Comparison of ENCODE assay signal across 26 mouse cellular contexts in genomic region chr9:45252395-45252794, GRCm38 (mm10). TPM values are rescaled to one million over a fixed set of nuclear protein-coding genes. Genes with fewer than 3 reads are reported as not detected.
DNase-seq lines count a peak whose midpoint lies in the region; ATAC-seq lines count a peak whose summit lies in the region.
"Had no signal": no experiment of that assay in that cellular context is flagged by ENCODE, and none has a peak within 500 bp of the region (broad histone marks: within the 10 kb centered on the region; RNA-seq: fewer than 3 reads in every experiment).

No protein-coding gene starts in this region.

- peak; percentile 10 for ATAC-seq in CD4-positive, CD25-positive, alpha-beta regulatory T cell, adult 4 months
- ATAC-seq: forebrain, embryonic 14.5 days; liver, postnatal 0 days; lung, postnatal 0 days; midbrain, embryonic 15.5 days had no signal

- peak; percentile 34 for DNase-seq in CD4-positive helper T cell, adult 2 months (ENCODE audit: low read depth, low spot score)
- peak; percentile 67 for DNase-seq in induced T-regulatory cell, adult 2 months (ENCODE audit: low read depth)
- DNase-seq in naive thymus-derived CD4-positive, alpha-beta T cell, adult 2 months (ENCODE audit: low read depth): peak; percentile 25
- DNase-seq in cerebellum, postnatal 4 days (ENCODE audit: low spot score in 2 of 2): no peak
- DNase-seq in layer of hippocampus, adult 9-10 months (ENCODE audit: low spot score): no peak
- no peak for DNase-seq in gastrocnemius, postnatal 36 days
- DNase-seq: adrenal gland, adult 2 months; cerebellum, adult 2 months; cerebellum, postnatal 36 days; heart, adult 18-20 months; heart, postnatal 14 days; kidney, adult 18-20 months; kidney, postnatal 4 days; liver; liver, postnatal 0 days; right cerebral cortex, postnatal 4 days; thymus, postnatal 14 days had no signal

- intact Hi-C loops in gastrocnemius, postnatal 36 days (cut with DNase I): no loop called here

RNA-seq across cellular contexts. Expression of gene Il10ra, which starts 16.6 kb away (rescaled TPM):
- polyA plus RNA-seq in CD4-positive, CD25-positive, alpha-beta regulatory T cell, adult 4 months (2017; shearing (Covaris generic)): 10 to 100 TPM; 38.8 to 66.0 TPM
- total RNA-seq in gastrocnemius, postnatal 36 days (2021): under 1 TPM; 0.28 to 0.62 TPM

RNA-seq across cellular contexts. Expression of gene Tmprss4, which starts 48.5 kb away (rescaled TPM):
- not detected for polyA plus RNA-seq in CD4-positive, CD25-positive, alpha-beta regulatory T cell, adult 4 months (2017; shearing (Covaris generic))
- total RNA-seq in gastrocnemius, postnatal 36 days (2021): not detected
- total RNA-seq: adrenal gland, adult 2 months; gastrocnemius, adult 8-10 months; layer of hippocampus, postnatal 25 days; megakaryocyte-erythroid progenitor cell, adult 5-6 weeks had no signal
- polyA plus RNA-seq: adrenal gland, adult 2 months; forebrain, embryonic 14.5 days; G1E; liver, postnatal 0 days; midbrain, embryonic 15.5 days; neural tube, embryonic 13.5 days had no signal

Comparison
In these comparisons a context has a peak if more than half of its experiments do, and no peak if none do; other contexts are left out.
1. DNase-seq: peak in CD4-positive helper T cell, adult 2 months (single experiment), induced T-regulatory cell, adult 2 months (single experiment) and naive thymus-derived CD4-positive, alpha-beta T cell, adult 2 months (single experiment); none in cerebellum, postnatal 4 days (0 of 2), layer of hippocampus, adult 9-10 months (single experiment) and gastrocnemius, postnatal 36 days (0 of 2).